In the genomic region with DNA sequence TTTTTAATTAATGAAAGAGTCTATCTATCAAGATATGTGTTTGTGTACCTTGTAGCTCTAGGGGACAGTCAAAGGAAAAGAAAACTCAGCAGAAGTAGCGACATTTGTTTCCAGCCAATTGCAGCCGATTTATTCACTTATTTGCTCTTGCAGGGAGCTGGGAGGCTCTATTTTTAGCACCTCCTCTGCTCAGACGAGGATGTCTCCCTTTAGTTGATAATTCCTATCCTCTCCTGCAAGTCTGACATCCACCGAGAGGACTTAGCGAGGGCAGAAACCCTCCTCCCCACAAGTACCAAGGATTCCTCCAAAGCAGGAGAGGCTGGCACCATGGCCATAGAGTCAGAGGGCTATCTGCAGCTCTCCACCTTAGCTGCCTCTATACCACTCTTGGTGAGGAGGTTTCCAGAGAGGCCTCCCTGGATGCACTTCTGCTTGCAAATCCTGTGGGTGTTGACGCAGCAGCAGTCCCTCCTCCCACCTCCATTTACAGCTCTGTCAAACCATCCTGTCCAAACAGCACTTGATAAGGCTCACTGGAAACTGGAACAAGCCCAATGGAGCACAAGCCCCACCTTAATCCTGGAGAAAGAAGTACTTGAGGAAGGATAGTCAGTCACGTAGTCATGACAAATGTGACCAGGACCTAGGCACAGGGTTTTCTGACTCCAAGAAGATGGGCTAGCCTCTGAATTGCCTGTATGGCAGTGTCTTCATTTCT, we compare ENCODE assay signal across 16 mouse cellular contexts. TPM values are rescaled to one million over a fixed set of nuclear protein-coding genes. Genes with fewer than 3 reads are reported as not detected.
A peak's percentile ranks its signal among the peaks of the same experiment; 100 is the strongest.
DNase-seq lines count a peak whose midpoint lies in the region; ATAC-seq and TF ChIP-seq lines count a peak whose summit lies in the region.
"Had no signal": no experiment of that assay in that cellular context is flagged by ENCODE, and none has a peak within 500 bp of the region (broad histone marks: within the 10 kb centered on the region; RNA-seq: fewer than 3 reads in every experiment).

No protein-coding gene starts in this region.

- no peak for DNase-seq in heart, adult 9 months (ENCODE audit: low spot score in 2 of 2)
- DNase-seq in testis, postnatal 14 days (ENCODE audit: low spot score) = no peak
- peak; percentile 44 for DNase-seq in lung, postnatal 25 days (ENCODE audit: low spot score)
- DNase-seq in adrenal gland, adult 8-10 months = no peak
- no peak for DNase-seq in cerebellum, adult 2 months
- DNase-seq: cerebellum, postnatal 14 days; gastrocnemius, postnatal 14 days; thymus, adult 18-20 months had no signal

- H3K9ac ChIP-seq in heart, embryonic 12.5 days = 0 out of 2 replicates have a peak overlapping the region, but pooled peaks have one; percentile 28
- H3K9ac ChIP-seq: embryonic facial prominence, embryonic 13.5 days; forebrain, embryonic 12.5 days; hindbrain, embryonic 15.5 days; liver, embryonic 14.5 days had no signal

- H3K9me3 ChIP-seq in heart, embryonic 12.5 days (replicated peaks) = no peaks in the 10 kb centered on the region
- H3K9me3 ChIP-seq: embryonic facial prominence, embryonic 13.5 days; forebrain, embryonic 12.5 days; hindbrain, embryonic 15.5 days; limb, embryonic 10.5 days; midbrain, embryonic 10.5 days had no signal

- no peak for TF ChIP-seq CTCF in testis, adult 2 months (IDR thresholded peaks at IDR 0.05; ENCODE audit: control insufficient read depth, insufficient read depth, insufficient replicate concordance, low read depth, low read length)
- no peak for TF ChIP-seq CTCF in cerebellum, adult 2 months (IDR thresholded peaks at IDR 0.05; ENCODE audit: borderline replicate concordance, insufficient read depth, low read depth, low read length)

- H3K4me2 ChIP-seq in heart, embryonic 12.5 days = peak overlapping the region; percentile 56
- H3K4me2 ChIP-seq: embryonic facial prominence, embryonic 13.5 days; forebrain, embryonic 12.5 days; hindbrain, embryonic 15.5 days had no signal

- no peak for TF ChIP-seq POLR2A in testis, adult 2 months (IDR thresholded peaks at IDR 0.05; ENCODE audit: control insufficient read depth, low read depth, low read length)
- TF ChIP-seq POLR2A in cerebellum, adult 2 months (IDR thresholded peaks at IDR 0.05; ENCODE audit: borderline replicate concordance, insufficient read depth, low read length) = no peak

- H3K27me3 ChIP-seq in heart, embryonic 12.5 days (replicated peaks) = 0 out of 2 replicates have a peak, but pooled peaks cover 2% of the 10 kb centered on the region
- no peaks in the 10 kb centered on the region for H3K27me3 ChIP-seq in testis, adult 2 months (ENCODE audit: control insufficient read depth, insufficient read depth, low read length)
- no peaks in the 10 kb centered on the region for H3K27me3 ChIP-seq in cerebellum, adult 2 months (ENCODE audit: control insufficient read depth, insufficient read depth, low read length)
- H3K27me3 ChIP-seq: embryonic facial prominence, embryonic 13.5 days; forebrain, embryonic 12.5 days; hindbrain, embryonic 15.5 days had no signal

- peaks cover 23% of the 10 kb centered on the region for H3K4me1 ChIP-seq in heart, embryonic 12.5 days (replicated peaks)
- peaks cover 5% of the 10 kb centered on the region; the same call in 1 of the 2 replicates for H3K4me1 ChIP-seq in testis, adult 2 months (ENCODE audit: control insufficient read depth, insufficient read depth, low read length)
- no peaks in the 10 kb centered on the region for H3K4me1 ChIP-seq in cerebellum, adult 2 months (ENCODE audit: control insufficient read depth, insufficient read depth, low read length)
- H3K4me1 ChIP-seq: embryonic facial prominence, embryonic 13.5 days had no signal

- peak; percentile 78 for ATAC-seq in heart, embryonic 12.5 days (ENCODE audit: insufficient number of reproducible peaks, low FRiP score)

- H3K36me3 ChIP-seq in heart, embryonic 12.5 days = no peaks in the 10 kb centered on the region
- H3K36me3 ChIP-seq in testis, adult 2 months (ENCODE audit: control insufficient read depth, insufficient read depth, low read length) = no peaks in the 10 kb centered on the region
- H3K36me3 ChIP-seq: embryonic facial prominence, embryonic 13.5 days; forebrain, embryonic 12.5 days; hindbrain, embryonic 15.5 days; limb, embryonic 10.5 days; midbrain, embryonic 10.5 days had no signal

- WGBS in heart, embryonic 12.5 days = 18% methylated on average over 7 of the region's 7 CpGs
- WGBS in cerebellum, adult 2 months = 69% methylated on average over 7 of the region's 7 CpGs

- H3K27ac ChIP-seq in heart, embryonic 12.5 days (ENCODE audit: poor library complexity, severe bottlenecking) = peak overlapping the region; percentile 87
- H3K27ac ChIP-seq in testis, adult 2 months (ENCODE audit: control insufficient read depth, insufficient read depth, low read depth, low read length) = no peak overlapping the region
- no peak overlapping the region for H3K27ac ChIP-seq in cerebellum, adult 2 months (ENCODE audit: insufficient read depth, low read length)
- H3K27ac ChIP-seq: embryonic facial prominence, embryonic 13.5 days; forebrain, embryonic 12.5 days; hindbrain, embryonic 15.5 days; limb, embryonic 10.5 days; liver, embryonic 14.5 days; midbrain, embryonic 10.5 days had no signal

- H3K4me3 ChIP-seq in heart, embryonic 12.5 days = no peak overlapping the region
- peak overlapping the region; percentile 11; the same call in 1 of the 2 replicates for H3K4me3 ChIP-seq in testis, adult 2 months (ENCODE audit: control insufficient read depth, low read depth, low read length)
- no peak overlapping the region for H3K4me3 ChIP-seq in cerebellum, adult 2 months (replicated peaks; ENCODE audit: insufficient read depth, low read depth, low read length)
- H3K4me3 ChIP-seq: embryonic facial prominence, embryonic 13.5 days; forebrain, embryonic 12.5 days; hindbrain, embryonic 15.5 days; limb, embryonic 10.5 days; midbrain, embryonic 10.5 days had no signal

RNA-seq across cellular contexts. Expression of a gene that starts 30.7 kb away (rescaled TPM):
- polyA plus RNA-seq in heart, embryonic 12.5 days (2016; fragmentation: Nextera tagmentation; extraction: Ambion mirVana) = 2.2 and 2.5 TPM in 2 replicates
- polyA plus RNA-seq in testis, adult 2 months (2012; rRNA removed) = 1,399 and 1,539 TPM in 2 replicates
- total RNA-seq in adrenal gland, adult 8-10 months (2022) = 1 to 10 TPM; 2.1 to 3.3 (median 2.4) TPM
- 1.3 TPM in 2 replicates for polyA plus RNA-seq in cerebellum, adult 2 months (2012; rRNA removed)

RNA-seq across cellular contexts. Expression of a gene that starts 55.3 kb away (rescaled TPM):
- 1.7 and 2.1 TPM in 2 replicates for polyA plus RNA-seq in heart, embryonic 12.5 days (2016; fragmentation: Nextera tagmentation; extraction: Ambion mirVana)
- 0.58 and 0.88 TPM in 2 replicates for polyA plus RNA-seq in testis, adult 2 months (2012; rRNA removed)
- 1 to 10 TPM; 1.1 to 3.8 (median 2.7) TPM for total RNA-seq in adrenal gland, adult 8-10 months (2022)
- 3.5 and 4.0 TPM in 2 replicates for polyA plus RNA-seq in cerebellum, adult 2 months (2012; rRNA removed)

Comparison
In these comparisons a context has a peak if more than half of its experiments do, and no peak if none do; other contexts are left out.
1. RNA of a gene that starts 30.7 kb away (polyA plus RNA-seq): 1,399 to 1,539 TPM in testis, adult 2 months; 2.2 to 2.5 TPM in heart, embryonic 12.5 days and 1.3 TPM in cerebellum, adult 2 months; every median in the first group is over 100 times any median in the second.